Mouse (Mus musculus) monocyte, adult 5-6 weeks (primary cell): ENCODE data around the gene Fbxw9. TPM values are rescaled to one million over a fixed set of nuclear protein-coding genes. Genes with fewer than 3 reads are reported as not detected.

Experiments
- total RNA-seq: library from RNA; stranded (forward); fragments of 200-1000, 200-491, 200-594 nt; gene quantifications from 3 replicates; pipeline ENCODE4 v1.2.3, GENCODE M21; 2017

Fbxw9 gene
- total RNA-seq, 1 experiment from 2014 or later, result 3.0 TPM

Other genes with a start within 250 kb of the Fbxw9 start
- gene Dand5, start 237.2 kb upstream of the Fbxw9 start, total RNA-seq, result 3.6 to 4.0 TPM (median 3.8 TPM) in 3 replicates
- 10.0 to 12.8 TPM (median 11.2 TPM) in 3 replicates for gene Gadd45gip1, start 228.5 kb upstream of the Fbxw9 start, total RNA-seq
- gene Rad23a, start 219.4 kb upstream of the Fbxw9 start, total RNA-seq, result 31.6 to 37.2 TPM (median 34.2 TPM) in 3 replicates
- gene Calr, start 213.1 kb upstream of the Fbxw9 start, total RNA-seq, result 1,036 to 1,300 TPM (median 1,079 TPM) in 3 replicates
- gene Farsa, start 203.1 kb upstream of the Fbxw9 start, total RNA-seq, result 32.5 to 56.1 TPM (median 35.3 TPM) in 3 replicates
- 2.9 to 13.7 TPM (median 7.4 TPM) in 3 replicates for gene Syce2, start 187.9 kb upstream of the Fbxw9 start, total RNA-seq
- gene Gcdh, start 166.1 kb upstream of the Fbxw9 start, total RNA-seq, result 16.8 to 25.3 TPM (median 18.7 TPM) in 3 replicates
- not detected in 3 replicates for gene Klf1, start 158.1 kb upstream of the Fbxw9 start, total RNA-seq
- 24.4 to 37.4 TPM (median 29.6 TPM) in 3 replicates for gene Dnase2a, start 151.5 kb upstream of the Fbxw9 start, total RNA-seq
- gene Mast1, start 122.7 kb upstream of the Fbxw9 start, total RNA-seq, result 0.11 TPM in 1 of 3 replicates, not detected in the others
- gene Rtbdn, start 113.1 kb upstream of the Fbxw9 start, total RNA-seq, result not detected in 3 replicates
- not detected in 3 replicates for gene Gm49661, start 90.6 kb upstream of the Fbxw9 start, total RNA-seq
- gene Prdx2, start 90.5 kb upstream of the Fbxw9 start, total RNA-seq, result 153 to 207 TPM (median 196 TPM) in 3 replicates
- 43.9 to 58.8 TPM (median 58.1 TPM) in 3 replicates for gene Rnaseh2a, start 90.3 kb upstream of the Fbxw9 start, total RNA-seq
- 405 to 735 TPM (median 444 TPM) in 3 replicates for gene Junb, start 81.3 kb upstream of the Fbxw9 start, total RNA-seq
- gene Hook2, start 69.5 kb upstream of the Fbxw9 start, total RNA-seq, result 4.2 to 8.7 TPM (median 4.5 TPM) in 3 replicates
- not detected in 3 replicates for gene Best2, start 45.5 kb upstream of the Fbxw9 start, total RNA-seq
- 24.0 to 47.3 TPM (median 36.2 TPM) in 3 replicates for gene Asna1, start 34.8 kb upstream of the Fbxw9 start, total RNA-seq
- gene Trir, start 33.2 kb upstream of the Fbxw9 start, total RNA-seq, result 260 to 294 TPM (median 276 TPM) in 3 replicates
- gene Tnpo2, start 23.1 kb upstream of the Fbxw9 start, total RNA-seq, result 12.0 to 27.9 TPM (median 18.3 TPM) in 3 replicates
- gene Gm5741, start 7.9 kb downstream of the Fbxw9 start, total RNA-seq, result not detected in 3 replicates
- gene Dhps, start 11.7 kb downstream of the Fbxw9 start, total RNA-seq, result 35.9 to 75.4 TPM (median 50.0 TPM) in 3 replicates
- 22.4 to 29.9 TPM (median 24.3 TPM) in 3 replicates for gene Wdr83os, start 20.7 kb downstream of the Fbxw9 start, total RNA-seq
- gene Wdr83, start 21.3 kb downstream of the Fbxw9 start, total RNA-seq, result 8.9 to 13.6 TPM (median 13.4 TPM) in 3 replicates
- 116 to 188 TPM (median 183 TPM) in 3 replicates for gene Man2b1, start 23.2 kb downstream of the Fbxw9 start, total RNA-seq
- not detected in 3 replicates for gene Zfp791, start 63.0 kb downstream of the Fbxw9 start, total RNA-seq
- not detected in 3 replicates for gene Cks1brt, start 91.9 kb downstream of the Fbxw9 start, total RNA-seq
- not detected in 3 replicates for gene Olfr371, start 165.9 kb downstream of the Fbxw9 start, total RNA-seq
- gene Orc6, start 239.6 kb downstream of the Fbxw9 start, total RNA-seq, result 31.5 to 60.2 TPM (median 50.3 TPM) in 3 replicates
- 111 to 131 TPM (median 112 TPM) in 3 replicates for gene Vps35, start 239.7 kb downstream of the Fbxw9 start, total RNA-seq